Mouse (Mus musculus): ENCODE measurements around the gene Olfr1513.
A peak's percentile ranks its signal among the peaks of the same experiment; 100 is the strongest.
"Not testable (repeated sequence)": the region's sequence is repeated elsewhere in the genome, so short reads cannot be mapped to it uniquely, and the experiment has no call there.

The Olfr1513 gene

GRCm38 (mm10) chr14:52310343-52310742 is 45.9 kb downstream of the Olfr1513 start:
- not testable (repeated sequence) for DNase-seq

- DNase-seq: no peak
Measured at GRCm38 (mm10) chr14:52306100-52306499, 50.1 kb downstream of the Olfr1513 start.

DNA sequence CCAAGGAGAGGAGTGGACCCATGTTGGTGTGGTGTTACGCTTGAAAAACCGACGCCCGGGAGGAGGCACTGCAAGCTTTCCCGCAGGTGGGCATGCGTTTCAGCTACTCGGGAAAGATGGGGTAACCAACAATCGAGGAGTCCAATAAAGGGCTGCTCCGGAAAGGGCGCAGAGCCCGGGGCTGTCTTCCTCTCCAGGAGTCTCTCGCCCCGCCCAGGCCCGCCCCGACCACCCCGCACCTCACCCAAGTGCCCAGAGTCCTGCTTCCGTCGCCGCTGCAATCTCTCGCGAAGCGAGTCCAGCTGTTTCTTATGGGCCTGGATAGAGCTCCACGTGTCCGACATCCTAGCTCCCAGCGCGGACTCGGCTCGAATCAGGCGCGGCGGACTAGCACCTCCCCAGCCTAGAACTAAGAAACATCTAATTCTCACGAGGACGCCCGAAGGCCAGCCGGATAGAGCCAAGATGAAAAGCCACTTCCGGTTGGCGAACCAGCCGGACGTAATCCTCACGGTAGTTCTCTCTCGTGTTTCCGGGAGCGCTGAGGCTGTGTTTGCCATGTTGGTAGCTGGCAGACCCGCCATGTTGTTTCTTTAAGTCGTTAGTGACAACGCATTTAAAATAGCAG is 51.5 kb downstream of the Olfr1513 start, which contains the start of gene Mettl3:
Gene Mettl3 (minus strand): TSS at position 485 of the 628 bp plus-strand sequence.
- DNase-seq: peak; percentile 93

- DNase-seq: not testable (repeated sequence)
Measured at GRCm38 (mm10) chr14:52303517-52303916, 52.7 kb downstream of the Olfr1513 start.

Measured in right cerebral cortex, adult 18-20 months (tissue).